17 mouse cellular contexts compared by ENCODE assay signal in genomic region chr11:118298810-118299209, GRCm38 (mm10). TPM values are rescaled to one million over a fixed set of nuclear protein-coding genes. Genes with fewer than 3 reads are reported as not detected.
DNase-seq lines count a peak whose midpoint lies in the region; ATAC-seq and TF ChIP-seq lines count a peak whose summit lies in the region.
"Had no signal": no experiment of that assay in that cellular context is flagged by ENCODE, and none has a peak within 500 bp of the region (broad histone marks: within the 10 kb centered on the region; RNA-seq: fewer than 3 reads in every experiment).

No protein-coding gene starts in this region.

- no peak for TF ChIP-seq CTCF in kidney, postnatal 0 days (IDR thresholded peaks at IDR 0.05; ENCODE audit: low read depth)
- TF ChIP-seq CTCF in MEL (IDR thresholded peaks at IDR 0.05 in 2 of 3, conservative IDR thresholded peaks at IDR 0.05 in 1 of 3; ENCODE audit: control insufficient read depth in 1 of 3, insufficient read depth in 1 of 3, low read depth in 2 of 3, low read length in 3 of 3, poor library complexity in 1 of 3, severe bottlenecking in 1 of 3): no peak

- no peak overlapping the region for H3K4me2 ChIP-seq in kidney, postnatal 0 days (ENCODE audit: low read length)
- no peak overlapping the region for H3K4me2 ChIP-seq in kidney, embryonic 14.5 days (replicated peaks; ENCODE audit: low read depth, low read length)
- H3K4me2 ChIP-seq in forebrain, embryonic 13.5 days: no peak overlapping the region
- H3K4me2 ChIP-seq: heart, embryonic 15.5 days; midbrain, embryonic 15.5 days had no signal

- no peak overlapping the region for H3K4me3 ChIP-seq in kidney, postnatal 0 days (replicated peaks; ENCODE audit: low read depth, low read length)
- no peak overlapping the region for H3K4me3 ChIP-seq in kidney, embryonic 14.5 days (ENCODE audit: low read length)
- no peak overlapping the region for H3K4me3 ChIP-seq in MEL (ENCODE audit: control insufficient read depth in 1 of 2, insufficient read depth in 1 of 2, low read depth in 2 of 2, low read length in 2 of 2)
- no peak overlapping the region for H3K4me3 ChIP-seq in forebrain, embryonic 13.5 days
- H3K4me3 ChIP-seq: forebrain, embryonic 10.5 days; heart, embryonic 15.5 days; midbrain, embryonic 15.5 days had no signal

- no peak for TF ChIP-seq EP300 in MEL (IDR thresholded peaks at IDR 0.05; ENCODE audit: low read depth in 1 of 2, low read length in 2 of 2)

- no peak for DNase-seq in kidney, postnatal 0 days (ENCODE audit: low spot score)
- DNase-seq in MEL (ENCODE audit: low read depth, low spot score) (peak; percentile 26), liver (peak; percentile 61)
- DNase-seq in kidney, postnatal 36 days: no peak
- no peak for DNase-seq in layer of hippocampus, postnatal 14 days (ENCODE audit: low spot score in 2 of 2)
- DNase-seq: cerebellum, postnatal 25 days; kidney, postnatal 4 days; layer of hippocampus, postnatal 36 days; lung, postnatal 14 days; right cerebral cortex, postnatal 25 days had no signal

- no peaks in the 10 kb centered on the region for H3K79me2 ChIP-seq in MEL (ENCODE audit: control insufficient read depth, insufficient read depth, low read length, poor library complexity)

- TF ChIP-seq POLR2A in MEL (IDR thresholded peaks at IDR 0.05; ENCODE audit: control insufficient read depth in 1 of 2, insufficient read depth in 1 of 2, low read depth in 1 of 2, low read length in 2 of 2, poor library complexity in 1 of 2): no peak

- H3K36me3 ChIP-seq in kidney, postnatal 0 days (ENCODE audit: insufficient read depth, low read length): 0 out of 2 replicates have a peak, but pooled peaks cover 11% of the 10 kb centered on the region
- H3K36me3 ChIP-seq in kidney, embryonic 14.5 days (ENCODE audit: control insufficient read depth, insufficient read depth, low read length): peaks cover 11% of the 10 kb centered on the region
- H3K36me3 ChIP-seq in MEL (ENCODE audit: control insufficient read depth in 1 of 2, insufficient read depth in 2 of 2, low read length in 2 of 2): no peaks in the 10 kb centered on the region
- H3K36me3 ChIP-seq in forebrain, embryonic 13.5 days (ENCODE audit: poor library complexity, severe bottlenecking): peaks cover 14% of the 10 kb centered on the region

- 0 out of 2 replicates have a peak, but pooled peaks have one; percentile 26 for ATAC-seq in kidney, postnatal 0 days (replicated peaks; ENCODE audit: low FRiP score, low read depth)
- ATAC-seq in kidney, embryonic 14.5 days (ENCODE audit: low FRiP score, low TSS enrichment): no peak
- ATAC-seq in megakaryocyte-erythroid progenitor cell, adult 5-6 weeks (replicated peaks; ENCODE audit: low FRiP score, low TSS enrichment, poor library complexity, severe bottlenecking): peak; percentile 40; the same call in 1 of the 2 replicates
- ATAC-seq in forebrain, embryonic 13.5 days: no peak
- ATAC-seq: midbrain, embryonic 15.5 days had no signal

- WGBS in kidney, postnatal 0 days: 77% methylated on average over 2 of the region's 2 CpGs
- WGBS in kidney, embryonic 14.5 days: 75% methylated on average over 2 of the region's 2 CpGs
- WGBS in forebrain, embryonic 13.5 days: 71% methylated on average over 2 of the region's 2 CpGs

- H3K27me3 ChIP-seq in kidney, postnatal 0 days (ENCODE audit: insufficient read depth, low read length): no peaks in the 10 kb centered on the region
- no peaks in the 10 kb centered on the region for H3K27me3 ChIP-seq in kidney, embryonic 14.5 days (ENCODE audit: control insufficient read depth, insufficient read depth, low read length)
- peaks cover 18 to 27% of the 10 kb centered on the region in 2 experiments for H3K27me3 ChIP-seq in MEL (ENCODE audit: control insufficient read depth in 1 of 2, insufficient read depth in 2 of 2, low read length in 2 of 2)
- no peaks in the 10 kb centered on the region for H3K27me3 ChIP-seq in forebrain, embryonic 13.5 days
- H3K27me3 ChIP-seq: heart, embryonic 15.5 days; midbrain, embryonic 15.5 days had no signal

- no peak overlapping the region for H3K27ac ChIP-seq in kidney, postnatal 0 days
- H3K27ac ChIP-seq in kidney, embryonic 14.5 days (ENCODE audit: low read depth, low read length): no peak overlapping the region
- H3K27ac ChIP-seq in MEL (ENCODE audit: control insufficient read depth, low read depth, low read length): no peak overlapping the region
- no peak overlapping the region for H3K27ac ChIP-seq in forebrain, embryonic 13.5 days
- H3K27ac ChIP-seq: forebrain, embryonic 10.5 days; heart, embryonic 15.5 days; midbrain, embryonic 15.5 days had no signal

- TF ChIP-seq RAD21 in MEL (IDR thresholded peaks at IDR 0.05; ENCODE audit: low read depth, low read length): no peak

- H3K9me3 ChIP-seq in kidney, postnatal 0 days (replicated peaks; ENCODE audit: low read length): no peaks in the 10 kb centered on the region
- H3K9me3 ChIP-seq in kidney, embryonic 14.5 days (ENCODE audit: control insufficient read depth, low read length): no peaks in the 10 kb centered on the region
- H3K9me3 ChIP-seq in MEL (replicated peaks; ENCODE audit: insufficient read depth, low read length): no peaks in the 10 kb centered on the region
- H3K9me3 ChIP-seq in forebrain, embryonic 13.5 days (replicated peaks): no peaks in the 10 kb centered on the region
- H3K9me3 ChIP-seq: forebrain, embryonic 10.5 days; heart, embryonic 15.5 days; midbrain, embryonic 15.5 days had no signal

- H3K4me1 ChIP-seq in kidney, postnatal 0 days (replicated peaks; ENCODE audit: insufficient read depth, low read length): no peaks in the 10 kb centered on the region
- H3K4me1 ChIP-seq in kidney, embryonic 14.5 days (ENCODE audit: control insufficient read depth, insufficient read depth, low read length): no peaks in the 10 kb centered on the region
- no peaks in the 10 kb centered on the region for H3K4me1 ChIP-seq in MEL (ENCODE audit: control insufficient read depth in 1 of 2, insufficient read depth in 2 of 2, low read length in 2 of 2)
- no peaks in the 10 kb centered on the region for H3K4me1 ChIP-seq in forebrain, embryonic 13.5 days
- H3K4me1 ChIP-seq: heart, embryonic 15.5 days had no signal

- no peak overlapping the region for H3K9ac ChIP-seq in kidney, postnatal 0 days (ENCODE audit: low read depth, low read length)
- H3K9ac ChIP-seq in kidney, embryonic 14.5 days (ENCODE audit: low read depth, low read length): no peak overlapping the region
- no peak overlapping the region for H3K9ac ChIP-seq in MEL (ENCODE audit: control insufficient read depth, low read depth, low read length, poor library complexity, severe bottlenecking)
- H3K9ac ChIP-seq in forebrain, embryonic 13.5 days: no peak overlapping the region
- H3K9ac ChIP-seq: heart, embryonic 15.5 days; midbrain, embryonic 15.5 days had no signal

TF ChIP-seq in MEL, 35 proteins besides CTCF, POLR2A, EP300 and RAD21 (continues in another document):
- no peak for TF ChIP-seq RCOR1 (IDR thresholded peaks at IDR 0.05; ENCODE audit: low read depth, low read length)
- no peak for TF ChIP-seq MYC (IDR thresholded peaks at IDR 0.05; ENCODE audit: low read depth, low read length)

RNA-seq across cellular contexts. Expression of gene Usp36, which starts 8.8 kb away (rescaled TPM):
- polyA plus RNA-seq in kidney, postnatal 0 days (2015; fragmentation: Nextera tagmentation; extraction: Ambion mirVana): 10.9 and 11.9 TPM in 2 replicates
- 12.2 and 18.1 TPM in 2 replicates for polyA plus RNA-seq in kidney, embryonic 14.5 days (2014; fragmentation: Nextera tagmentation; extraction: Ambion mirVana)
- 21.3 and 24.8 TPM in 2 replicates for total RNA-seq in MEL (2012; rRNA removed)
- polyA plus RNA-seq in MEL (2012; ENCODE audit: insufficient read depth in 1 of 2, insufficient read length in 2 of 2, low read depth in 1 of 2, low replicate concordance in 2 of 2, missing spikeins in 1 of 2): 10 to 100 TPM; 50.7 to 89.6 TPM
- total RNA-seq in megakaryocyte-erythroid progenitor cell, adult 5-6 weeks (2014; fragmentation: Nextera tagmentation): 39.5 and 44.6 TPM in 2 replicates
- 16.6 and 17.1 TPM in 2 replicates for total RNA-seq in megakaryocyte-erythroid progenitor cell, adult 5-6 weeks (2017)
- total RNA-seq in layer of hippocampus, postnatal 14 days (2021): 10 to 100 TPM; 22.9 to 26.0 TPM
- 14.1 and 16.9 TPM in 2 replicates for polyA plus RNA-seq in forebrain, embryonic 13.5 days (2015; fragmentation: Nextera tagmentation; extraction: Ambion mirVana)

RNA-seq across cellular contexts. Expression of gene Cep295nl, which starts 43.5 kb away (rescaled TPM):
- 0.46 and 0.54 TPM in 2 replicates for polyA plus RNA-seq in kidney, postnatal 0 days (2015; fragmentation: Nextera tagmentation; extraction: Ambion mirVana)
- 0.41 and 0.42 TPM in 2 replicates for polyA plus RNA-seq in kidney, embryonic 14.5 days (2014; fragmentation: Nextera tagmentation; extraction: Ambion mirVana)
- total RNA-seq in MEL (2012; rRNA removed): not detected in 2 replicates
- not detected for polyA plus RNA-seq in MEL (2012; ENCODE audit: insufficient read depth in 1 of 2, insufficient read length in 2 of 2, low read depth in 1 of 2, low replicate concordance in 2 of 2, missing spikeins in 1 of 2)
- total RNA-seq in megakaryocyte-erythroid progenitor cell, adult 5-6 weeks (2014; fragmentation: Nextera tagmentation): 0.81 and 2.2 TPM in 2 replicates
- total RNA-seq in megakaryocyte-erythroid progenitor cell, adult 5-6 weeks (2017): 1.2 TPM in 2 replicates
- total RNA-seq in layer of hippocampus, postnatal 14 days (2021): 1 to 10 TPM; 1.0 to 1.6 TPM
- polyA plus RNA-seq in forebrain, embryonic 13.5 days (2015; fragmentation: Nextera tagmentation; extraction: Ambion mirVana): 0.13 and 0.31 TPM in 2 replicates
- total RNA-seq: granulocyte monocyte progenitor cell, adult 5-6 weeks had no signal

RNA-seq across cellular contexts. Expression of gene Cyth1, which starts 50.4 kb away (rescaled TPM):
- 16.7 and 17.3 TPM in 2 replicates for polyA plus RNA-seq in kidney, postnatal 0 days (2015; fragmentation: Nextera tagmentation; extraction: Ambion mirVana)
- polyA plus RNA-seq in kidney, embryonic 14.5 days (2014; fragmentation: Nextera tagmentation; extraction: Ambion mirVana): 11.4 and 12.4 TPM in 2 replicates
- 12.0 and 13.6 TPM in 2 replicates for total RNA-seq in MEL (2012; rRNA removed)
- 10 to 100 TPM in 1 of 2 experiments, not detected in 1; 13.2 TPM for polyA plus RNA-seq in MEL (2012; ENCODE audit: insufficient read depth in 1 of 2, insufficient read length in 2 of 2, low read depth in 1 of 2, low replicate concordance in 2 of 2, missing spikeins in 1 of 2)
- 6.8 and 14.3 TPM in 2 replicates for total RNA-seq in megakaryocyte-erythroid progenitor cell, adult 5-6 weeks (2014; fragmentation: Nextera tagmentation)
- 11.2 and 17.7 TPM in 2 replicates for total RNA-seq in megakaryocyte-erythroid progenitor cell, adult 5-6 weeks (2017)
- 10 to 100 TPM; 72.0 to 75.0 TPM for total RNA-seq in layer of hippocampus, postnatal 14 days (2021)
- polyA plus RNA-seq in forebrain, embryonic 13.5 days (2015; fragmentation: Nextera tagmentation; extraction: Ambion mirVana): 22.7 and 24.5 TPM in 2 replicates

RNA-seq across cellular contexts. Expression of gene Timp2, which starts 56.7 kb away (rescaled TPM):
- 81.0 and 88.4 TPM in 2 replicates for polyA plus RNA-seq in kidney, postnatal 0 days (2015; fragmentation: Nextera tagmentation; extraction: Ambion mirVana)
- polyA plus RNA-seq in kidney, embryonic 14.5 days (2014; fragmentation: Nextera tagmentation; extraction: Ambion mirVana): 58.7 and 102 TPM in 2 replicates
- not detected in 2 replicates for total RNA-seq in MEL (2012; rRNA removed)
- not detected for polyA plus RNA-seq in MEL (2012; ENCODE audit: insufficient read depth in 1 of 2, insufficient read length in 2 of 2, low read depth in 1 of 2, low replicate concordance in 2 of 2, missing spikeins in 1 of 2)
- 4.4 and 8.0 TPM in 2 replicates for total RNA-seq in megakaryocyte-erythroid progenitor cell, adult 5-6 weeks (2014; fragmentation: Nextera tagmentation)
- total RNA-seq in megakaryocyte-erythroid progenitor cell, adult 5-6 weeks (2017): 9.3 and 9.5 TPM in 2 replicates
- 100 to 1,000 TPM; 266 to 270 TPM for total RNA-seq in layer of hippocampus, postnatal 14 days (2021)
- 36.0 and 38.8 TPM in 2 replicates for polyA plus RNA-seq in forebrain, embryonic 13.5 days (2015; fragmentation: Nextera tagmentation; extraction: Ambion mirVana)

Comparison
In these comparisons a context has a peak if more than half of its experiments do, and no peak if none do; other contexts are left out.
1. ATAC-seq: peak in kidney, postnatal 0 days (single experiment) and megakaryocyte-erythroid progenitor cell, adult 5-6 weeks (single experiment); none in kidney, embryonic 14.5 days (single experiment) and forebrain, embryonic 13.5 days (single experiment).
2. DNase-seq: peak in MEL (single experiment) and liver (single experiment); none in kidney, postnatal 0 days (single experiment), kidney, postnatal 36 days (0 of 2) and layer of hippocampus, postnatal 14 days (0 of 2).